Mouse (Mus musculus) brain, adult 10 weeks (tissue): ENCODE measurements around the gene Idh3b. TPM values are rescaled to one million over a fixed set of nuclear protein-coding genes. Genes with fewer than 3 reads are reported as not detected.

ENCODE experiments used
- polyA plus RNA-seq: library from polyadenylated mRNA; stranded (reverse); fragments of 350-450 nt; fragmentation: Illumina TruSeq; extraction: RNeasy Lipid Tissue Mini Kit (QIAGEN cat#74804); gene quantifications from one replicate; pipeline ENCODE4 v1.2.3, GENCODE M21; 2015; ENCODE audit warnings: low read depth, low replicate concordance

Gene Idh3b
- polyA plus RNA-seq: 376 TPM

DNA sequence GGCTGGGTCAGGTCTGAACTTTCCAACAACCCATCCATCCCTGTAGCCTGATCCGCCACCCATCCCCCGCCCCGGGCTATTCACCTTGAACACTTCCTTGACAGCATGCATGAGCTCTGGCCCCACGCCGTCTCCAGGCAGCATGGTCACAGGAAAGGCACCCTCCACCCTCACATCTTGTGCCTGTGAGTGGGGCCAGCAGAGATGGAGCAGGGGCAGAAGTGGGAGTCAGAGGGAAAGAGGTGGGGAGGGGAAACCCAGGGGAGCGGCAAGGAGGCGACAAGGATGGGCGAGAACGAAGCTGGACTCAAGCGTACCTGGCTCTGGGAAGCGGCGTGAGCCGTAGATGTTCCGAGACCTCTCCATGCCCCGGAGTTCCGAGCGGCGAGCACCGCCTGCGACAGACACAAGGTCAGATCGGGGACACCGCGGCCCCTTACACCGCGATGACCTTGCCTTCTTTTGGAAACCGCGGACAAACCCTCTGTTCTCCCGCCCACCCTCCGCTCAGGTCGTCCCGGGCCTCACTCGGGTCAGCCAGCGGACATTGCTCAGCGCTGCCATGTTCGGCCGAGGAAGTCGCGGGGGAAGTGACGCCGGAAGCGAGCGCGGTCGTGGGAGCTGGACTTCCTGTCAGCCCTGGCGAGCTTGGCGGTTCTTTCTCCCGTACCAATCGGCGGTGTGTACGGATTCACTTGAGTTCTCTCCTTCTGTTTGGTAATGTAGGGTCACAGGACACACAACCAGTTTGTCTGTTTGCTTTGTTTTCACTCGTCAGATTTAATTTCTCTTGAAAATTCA is at the start of gene Idh3b:
Idh3b (minus strand) TSS at position 694 of the 801 bp plus-strand sequence.

DNA sequence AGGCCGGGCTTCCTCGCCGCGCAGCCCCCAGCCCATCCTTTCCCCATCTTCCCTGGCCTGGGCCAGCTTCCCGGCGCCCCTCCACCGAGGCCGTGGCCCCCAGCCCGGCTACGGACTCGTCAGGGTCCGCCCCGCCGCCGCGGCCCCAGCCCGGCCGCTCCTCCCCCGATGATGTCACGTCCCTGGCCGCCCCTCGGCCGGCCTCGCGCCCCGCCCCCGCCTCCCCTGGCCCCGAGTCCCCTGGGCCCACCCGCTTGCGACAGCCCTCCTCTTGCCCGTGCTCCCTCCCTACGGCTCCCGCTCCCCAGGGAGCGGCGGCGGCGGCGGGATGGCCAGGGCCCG is 10.6 kb upstream of the Idh3b start, which contains the start of gene Ebf4:
Ebf4 (plus strand) TSS at position 234 of the 342 bp plus-strand sequence.

DNA sequence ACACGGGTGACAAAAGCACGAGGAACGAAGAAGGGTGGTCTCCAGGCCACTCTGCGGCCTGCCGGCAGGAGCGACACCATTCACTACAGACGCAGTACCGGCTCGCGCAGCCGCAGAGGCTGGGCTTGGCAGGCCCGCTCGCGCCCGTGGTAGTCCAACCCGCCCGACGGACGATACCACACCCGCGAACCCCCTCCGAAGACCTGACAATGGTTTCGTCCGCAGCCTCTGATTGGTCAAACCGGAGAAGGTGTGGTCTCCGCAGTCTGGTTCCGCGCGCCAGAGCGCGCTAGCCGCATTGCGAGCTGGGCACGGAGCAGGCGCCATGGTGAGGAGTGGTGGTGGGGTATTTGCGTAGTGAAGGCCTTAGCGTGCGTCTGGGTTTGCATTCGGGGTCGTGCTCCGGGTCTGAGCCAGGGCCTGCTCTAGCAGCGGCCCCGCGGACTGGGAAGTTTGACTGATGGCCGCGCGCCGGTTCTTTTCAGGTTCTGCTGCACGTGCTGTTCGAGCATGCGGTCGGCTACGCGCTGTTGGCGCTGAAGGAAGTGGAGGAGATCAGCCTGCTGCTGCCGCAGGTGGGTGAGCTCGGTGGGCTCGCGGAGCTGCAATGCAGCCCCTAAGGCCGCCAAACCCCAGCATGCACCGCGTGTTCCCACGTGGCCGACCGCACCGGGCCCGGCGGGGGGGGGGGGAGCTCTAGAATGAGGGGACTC is 10.0 kb downstream of the Idh3b start, which contains the start of gene Nop56:
Nop56 (plus strand) TSS at position 282 of the 713 bp plus-strand sequence.

Other genes with a start within 250 kb of the Idh3b start
- gene Tgm6, start 172.1 kb downstream of the Idh3b start, polyA plus RNA-seq: 0.13 TPM
- gene Snrpb, start 105.1 kb downstream of the Idh3b start, polyA plus RNA-seq: 149 TPM
- not detected for gene Tmc2, start 89.4 kb downstream of the Idh3b start, polyA plus RNA-seq
- gene Nop56, start 10.1 kb downstream of the Idh3b start, polyA plus RNA-seq: 130 TPM
- 6.0 TPM for gene Ebf4, start 10.6 kb upstream of the Idh3b start, polyA plus RNA-seq
- 4.3 TPM for gene Cpxm1, start 113.0 kb upstream of the Idh3b start, polyA plus RNA-seq
- gene Gm28372, start 120.7 kb upstream of the Idh3b start, polyA plus RNA-seq: not detected
- not detected for gene 1700020A23Rik, start 120.7 kb upstream of the Idh3b start, polyA plus RNA-seq
- gene Tmem239, start 121.9 kb upstream of the Idh3b start, polyA plus RNA-seq: not detected
- gene Vps16, start 139.8 kb upstream of the Idh3b start, polyA plus RNA-seq: 89.7 TPM
- gene Pced1a, start 140.2 kb upstream of the Idh3b start, polyA plus RNA-seq: 20.9 TPM
- gene Ptpra, start 165.7 kb upstream of the Idh3b start, polyA plus RNA-seq: 167 TPM